ENCODE assay signal across 9 mouse cellular contexts in genomic region chr6:97106777-97107176, GRCm38 (mm10). TPM values are rescaled to one million over a fixed set of nuclear protein-coding genes. Genes with fewer than 3 reads are reported as not detected.
DNase-seq lines count a peak whose midpoint lies in the region.
"Had no signal": no experiment of that assay in that cellular context is flagged by ENCODE, and none has a peak within 500 bp of the region (broad histone marks: within the 10 kb centered on the region; RNA-seq: fewer than 3 reads in every experiment).

No protein-coding gene starts in this region.

- intact Hi-C loops in gastrocnemius, postnatal 36 days (cut with DNase I): no loop called here
- intact Hi-C loops in heart, postnatal 10 days (cut with DNase I): loop anchor here (5.0 kb wide), 1 partner anchor 79 kb away; no protein-coding TSS in a partner anchor

- DNase-seq in gastrocnemius, adult 18-20 months (ENCODE audit: low spot score): peak; percentile 27
- DNase-seq in gastrocnemius, postnatal 36 days: no peak
- peak; percentile 53 for DNase-seq in Muller cell, postnatal 12 days (ENCODE audit: inconsistent ontology term)
- peak; percentile 19 to 34 for DNase-seq in cerebellum, postnatal 36 days
- peak; percentile 47 to 64 for DNase-seq in heart, postnatal 10 days
- peak; percentile 49 to 67 for DNase-seq in kidney, postnatal 4 days
- DNase-seq in lung, postnatal 36 days: peak; percentile 74
- DNase-seq in right cerebral cortex, postnatal 14 days: peak; percentile 60
- DNase-seq: liver, embryonic 13.5 days had no signal

RNA-seq across cellular contexts. Expression of gene Eogt, which starts 42.2 kb away (rescaled TPM):
- total RNA-seq in gastrocnemius, adult 18-20 months (2021): 1 to 10 TPM; 4.4 to 9.2 TPM
- 1 to 10 TPM; 6.1 to 6.6 TPM for total RNA-seq in gastrocnemius, postnatal 36 days (2021)
- 10 to 100 TPM; 18.6 to 20.9 TPM for total RNA-seq in heart, postnatal 10 days (2021)

RNA-seq across cellular contexts. Expression of gene Fam19a4, which starts 46.6 kb away (rescaled TPM):
- under 1 TPM; 0.26 to 0.37 TPM for total RNA-seq in gastrocnemius, adult 18-20 months (2021)
- total RNA-seq in gastrocnemius, postnatal 36 days (2021): under 1 TPM; 0.28 to 0.49 TPM
- total RNA-seq in heart, postnatal 10 days (2021): not detected

Comparison
In these comparisons a context has a peak if more than half of its experiments do, and no peak if none do; other contexts are left out.
1. DNase-seq: peak in gastrocnemius, adult 18-20 months (single experiment), Muller cell, postnatal 12 days (single experiment), cerebellum, postnatal 36 days (2 of 2), heart, postnatal 10 days (2 of 2), kidney, postnatal 4 days (2 of 2), lung, postnatal 36 days (single experiment) and right cerebral cortex, postnatal 14 days (single experiment); none in gastrocnemius, postnatal 36 days (0 of 2).